Mouse (Mus musculus): ENCODE data around the gene Slc22a21.
"Not testable (repeated sequence)": the region's sequence is repeated elsewhere in the genome, so short reads cannot be mapped to it uniquely, and the experiment has no call there.

The Slc22a21 gene

DNA sequence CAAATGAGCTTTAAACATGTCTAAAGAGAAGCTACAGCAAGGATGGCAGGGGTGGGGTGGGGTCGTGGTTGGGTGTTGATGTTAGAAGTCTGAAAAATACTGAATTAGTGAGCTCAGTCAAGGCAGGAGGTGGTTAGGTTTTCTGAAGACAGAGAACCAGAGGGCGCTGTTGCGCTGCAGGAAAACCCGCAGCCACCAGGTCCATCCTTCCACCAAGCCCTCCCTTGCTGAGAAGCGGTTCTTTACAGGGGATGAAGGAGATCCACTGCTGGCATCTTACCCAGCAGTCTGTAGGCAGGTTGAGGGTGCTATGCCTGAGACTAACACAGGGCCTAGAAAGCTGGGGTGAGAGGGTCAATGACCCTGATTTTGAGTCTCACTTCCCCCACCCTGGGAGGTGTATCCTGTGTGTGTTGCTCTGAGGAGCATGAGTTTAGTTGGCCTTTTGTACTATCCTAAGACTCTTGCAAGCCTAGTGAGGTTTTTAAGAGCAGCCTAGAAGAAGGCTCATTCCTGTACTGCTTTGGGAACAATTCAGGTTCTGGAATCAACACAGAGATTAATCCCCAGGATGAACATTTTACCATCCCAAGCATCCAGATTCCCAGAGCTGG, 22.1 kb upstream of the Slc22a21 start:
- peak; percentile 77 for DNase-seq (ENCODE audit: low spot score)

GRCm38 (mm10) chr11:53997661-53998060, 17.5 kb upstream of the Slc22a21 start:
- no peak for DNase-seq (ENCODE audit: low spot score)

DNA sequence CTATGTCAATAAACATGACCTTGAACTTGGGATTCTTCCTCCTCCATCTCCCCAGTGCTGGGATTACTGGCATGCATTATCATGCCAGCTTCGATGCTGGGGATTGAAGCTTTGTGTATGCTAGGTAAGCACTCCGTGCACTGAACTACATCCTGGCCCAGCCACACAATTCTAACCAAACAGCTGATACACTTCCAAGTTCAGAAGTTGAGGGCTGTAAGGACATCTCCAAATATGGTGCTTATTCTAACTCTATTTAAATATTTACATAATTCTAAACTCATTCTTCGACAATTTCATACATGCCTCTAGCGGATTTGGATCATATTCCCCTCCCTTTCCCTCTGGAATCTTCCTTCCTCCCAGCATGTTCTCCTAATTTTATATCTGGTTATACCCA, 12.1 kb upstream of the Slc22a21 start:
- DNase-seq (ENCODE audit: low spot score), result no peak

GRCm38 (mm10) chr11:53989232-53989631, 9.1 kb upstream of the Slc22a21 start:
- no peak for DNase-seq (ENCODE audit: low spot score)

DNA sequence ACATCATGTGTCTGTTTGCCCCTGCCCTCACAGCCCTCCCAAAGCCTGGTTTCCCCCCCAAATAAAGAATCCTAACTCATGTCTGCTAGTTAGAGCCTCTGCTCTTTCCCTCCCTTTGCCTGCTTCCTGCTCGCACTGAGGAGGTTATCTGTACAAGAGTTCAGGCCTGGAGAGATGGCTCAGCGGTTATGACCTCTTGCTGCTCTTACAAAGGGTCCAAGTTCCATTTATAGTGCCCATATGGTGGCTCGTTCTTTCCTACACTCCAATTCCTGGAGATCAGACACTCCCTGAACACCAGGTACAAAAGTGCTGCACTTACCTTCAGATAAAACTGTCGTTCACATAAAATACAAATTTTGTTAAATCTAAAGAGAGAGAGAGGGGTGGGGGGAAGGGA, 7.9 kb upstream of the Slc22a21 start:
- DNase-seq (ENCODE audit: low spot score), result no peak

GRCm38 (mm10) chr11:53981396-53981795, 1.3 kb upstream of the Slc22a21 start:
- DNase-seq (ENCODE audit: low spot score), result no peak

DNA sequence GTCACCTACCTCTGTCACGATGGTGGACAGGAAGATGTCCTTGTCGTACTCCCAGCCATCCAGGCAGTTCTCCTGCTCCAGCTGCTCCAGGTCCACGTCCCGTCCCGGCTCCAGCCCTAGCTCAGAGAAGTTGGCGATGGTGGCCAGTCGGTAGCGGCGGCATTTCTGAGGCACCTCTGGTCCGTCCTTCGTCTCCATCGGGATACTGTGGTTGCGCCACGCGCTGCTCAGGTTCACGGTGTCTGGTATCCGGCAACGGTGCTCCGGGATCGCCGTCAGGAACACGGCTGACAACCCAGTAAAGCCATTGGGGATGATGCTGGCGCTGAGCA, 710 bp downstream of the Slc22a21 start:
- DNase-seq (ENCODE audit: low spot score), result not testable (repeated sequence)

DNA sequence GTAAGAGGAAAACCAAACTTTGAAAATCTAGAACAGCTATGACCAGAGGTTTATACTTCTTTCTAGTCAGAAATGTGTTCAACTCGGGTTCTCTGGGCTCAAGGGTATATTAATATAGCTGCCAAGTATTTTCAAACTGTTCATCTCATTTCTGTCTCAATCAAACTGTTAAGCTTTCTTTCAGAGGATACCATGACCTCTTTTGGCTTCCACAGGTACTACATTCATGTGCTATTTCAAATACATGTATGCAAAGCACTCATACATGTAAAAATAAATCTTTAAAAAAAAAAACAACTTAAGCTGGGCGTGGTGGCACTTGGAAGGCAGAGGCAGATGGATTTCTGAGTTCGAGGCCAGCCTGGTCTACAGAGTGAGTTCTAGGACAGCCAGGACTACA, 2.5 kb downstream of the Slc22a21 start:
- no peak for DNase-seq (ENCODE audit: low spot score)

DNA sequence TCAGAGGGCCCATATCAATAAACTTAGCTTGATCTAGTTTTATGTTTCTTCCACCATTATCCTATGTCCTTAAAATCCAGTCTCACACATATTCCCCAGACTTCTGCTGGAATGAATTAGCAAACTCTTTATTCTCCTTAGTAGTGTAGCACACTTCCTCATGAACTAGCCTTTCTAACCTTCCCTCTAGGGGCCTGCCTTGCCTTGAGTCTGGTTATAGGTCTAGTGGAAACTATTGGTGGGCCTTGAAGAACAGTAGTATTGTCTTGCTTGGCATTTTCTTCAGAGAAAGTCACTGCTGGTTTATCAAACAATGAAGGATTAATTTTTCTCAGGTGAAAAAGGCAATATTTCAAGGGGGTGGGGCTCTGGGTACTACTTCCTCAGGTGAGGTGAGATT, 4.6 kb downstream of the Slc22a21 start:
- no peak for DNase-seq (ENCODE audit: low spot score)

GRCm38 (mm10) chr11:53958984-53959383, 21.1 kb downstream of the Slc22a21 start:
- peak; percentile 13 for DNase-seq (ENCODE audit: low spot score)

DNA sequence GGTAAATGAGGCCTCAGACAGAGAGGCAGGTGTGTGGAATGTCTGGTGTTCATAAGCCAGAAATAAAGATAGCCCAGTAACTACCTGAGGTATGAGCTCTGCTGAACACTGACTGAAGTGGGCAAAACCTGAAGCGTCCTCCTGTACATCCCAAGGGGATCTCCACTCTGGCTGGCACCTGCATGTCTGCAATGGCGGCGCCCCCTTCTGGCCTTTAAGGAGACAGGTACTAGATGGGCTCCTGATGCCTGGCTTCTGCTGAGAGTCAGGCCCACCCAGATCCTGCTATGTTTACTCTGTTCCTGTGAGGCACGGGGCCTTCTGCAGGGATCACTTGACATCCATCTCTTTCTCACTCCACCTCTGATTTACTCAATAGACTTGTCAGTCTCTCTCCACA, 22.0 kb downstream of the Slc22a21 start:
- peak; percentile 6 for DNase-seq (ENCODE audit: low spot score)

GRCm38 (mm10) chr11:53956636-53957035, 23.5 kb downstream of the Slc22a21 start:
- DNase-seq (ENCODE audit: low spot score), result no peak

DNA sequence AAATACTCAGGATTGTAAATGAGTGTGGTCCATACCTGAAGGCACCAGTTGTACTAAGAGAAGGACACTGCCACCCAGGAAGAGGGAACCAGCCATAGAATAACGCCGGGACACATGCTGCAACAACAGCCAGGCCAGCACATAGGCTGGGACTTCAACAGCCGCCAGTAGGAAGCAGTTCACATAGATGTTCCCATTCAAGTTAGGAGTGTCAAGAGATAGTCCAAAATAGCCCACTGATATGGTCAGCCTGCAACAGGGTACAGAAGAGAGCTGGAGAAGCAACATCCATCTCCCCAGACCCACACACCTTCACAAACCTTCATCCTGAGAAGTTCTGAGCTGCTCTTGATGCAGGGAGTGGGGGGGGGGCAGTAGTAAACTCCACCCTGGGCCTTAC, 25.5 kb downstream of the Slc22a21 start:
- no peak for DNase-seq (ENCODE audit: low spot score)

GRCm38 (mm10) chr11:53950133-53950532, 30.0 kb downstream of the Slc22a21 start:
- not testable (repeated sequence) for DNase-seq (ENCODE audit: low spot score)

- not testable (repeated sequence) for DNase-seq (ENCODE audit: low spot score)
Measured at GRCm38 (mm10) chr11:53931944-53932318, 48.2 kb downstream of the Slc22a21 start.

DNA sequence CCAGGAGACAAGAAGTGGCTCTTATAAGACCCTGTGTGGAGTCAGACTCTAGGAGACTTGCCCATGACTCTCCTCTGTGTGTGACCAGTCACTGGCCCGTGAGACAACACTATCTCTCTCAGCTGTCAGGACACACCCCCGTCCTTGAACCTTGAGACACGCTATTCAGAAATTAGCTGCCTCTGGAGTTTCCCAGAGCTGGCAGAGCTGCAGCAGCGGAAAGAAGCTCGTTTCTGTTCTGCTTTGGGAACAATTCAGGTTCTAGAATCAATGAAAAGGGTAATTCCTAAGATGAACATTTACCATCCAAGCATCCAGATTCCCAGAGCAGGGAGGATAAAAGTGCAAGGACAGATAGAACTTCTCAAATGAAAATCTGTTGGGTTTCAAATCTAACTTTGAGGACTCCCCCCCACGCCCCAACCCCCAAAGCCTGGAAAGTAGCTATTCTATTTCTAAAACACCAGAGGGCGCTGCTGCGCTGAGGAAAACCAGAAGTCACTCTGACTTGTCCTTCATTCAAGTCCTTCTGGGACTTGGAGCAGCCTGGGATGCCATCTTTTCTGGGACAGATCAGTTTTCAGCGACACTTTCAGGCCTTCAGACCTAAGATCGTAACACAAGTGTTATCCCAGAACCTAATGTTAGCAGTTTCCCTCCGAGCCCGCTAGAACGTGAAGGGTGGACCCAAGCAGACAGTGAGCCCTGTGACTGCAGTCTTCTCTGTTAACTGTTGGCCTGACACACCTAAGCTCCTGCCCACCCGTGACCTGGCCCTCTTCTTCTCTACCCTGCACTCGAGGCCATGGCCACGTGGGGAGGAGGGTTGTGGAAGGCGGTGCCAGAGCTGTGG, 48.8 kb downstream of the Slc22a21 start:
- DNase-seq (ENCODE audit: low spot score), result peak; percentile 52

DNA sequence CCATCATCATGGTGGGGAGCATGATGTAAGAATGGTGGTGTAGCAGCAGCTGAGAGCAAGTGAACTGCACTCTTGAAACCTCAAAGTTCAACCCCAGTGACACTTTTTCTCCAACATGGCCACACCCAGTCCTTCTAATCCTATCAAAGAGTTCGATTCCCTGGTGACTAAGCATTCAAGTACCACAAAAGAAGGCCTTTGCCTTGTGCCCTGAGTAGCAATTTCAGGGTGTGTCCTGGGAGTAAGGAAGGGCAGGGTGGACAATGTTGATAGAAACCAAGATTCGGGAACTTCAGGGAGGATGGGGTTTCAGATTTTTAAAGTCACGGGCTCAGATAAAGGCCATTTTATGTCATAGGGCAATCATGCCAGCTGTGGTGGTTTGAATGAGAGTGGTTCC, 50.4 kb downstream of the Slc22a21 start:
- no peak for DNase-seq (ENCODE audit: low spot score)

- no peak for DNase-seq (ENCODE audit: low spot score)
Measured at GRCm38 (mm10) chr11:53928585-53928984, 51.5 kb downstream of the Slc22a21 start.

- DNase-seq (ENCODE audit: low spot score), result no peak
Measured at GRCm38 (mm10) chr11:53926303-53926702, 53.8 kb downstream of the Slc22a21 start.

DNA sequence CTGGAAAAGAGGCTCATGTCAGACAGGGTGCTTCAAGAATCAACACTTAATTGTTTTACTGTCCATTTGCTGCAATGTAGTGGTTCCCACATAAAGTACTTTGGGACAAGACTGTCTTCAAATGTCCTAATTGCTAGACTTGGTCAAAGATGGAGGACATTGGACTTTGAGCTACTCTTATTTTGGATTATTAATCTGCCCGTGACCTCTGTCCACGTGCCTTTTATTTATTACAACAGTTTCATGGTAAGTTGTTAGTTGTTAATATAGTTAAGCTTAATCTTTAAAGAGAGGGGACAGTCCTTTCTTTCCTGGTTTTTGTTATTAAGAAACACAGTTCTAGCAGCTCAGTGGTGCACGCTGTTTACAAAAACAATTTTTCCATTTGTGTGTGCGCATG, 61.3 kb downstream of the Slc22a21 start:
- DNase-seq (ENCODE audit: low spot score), result no peak

- DNase-seq (ENCODE audit: low spot score), result no peak
Measured at GRCm38 (mm10) chr11:53911011-53911410, 69.1 kb downstream of the Slc22a21 start.

DNA sequence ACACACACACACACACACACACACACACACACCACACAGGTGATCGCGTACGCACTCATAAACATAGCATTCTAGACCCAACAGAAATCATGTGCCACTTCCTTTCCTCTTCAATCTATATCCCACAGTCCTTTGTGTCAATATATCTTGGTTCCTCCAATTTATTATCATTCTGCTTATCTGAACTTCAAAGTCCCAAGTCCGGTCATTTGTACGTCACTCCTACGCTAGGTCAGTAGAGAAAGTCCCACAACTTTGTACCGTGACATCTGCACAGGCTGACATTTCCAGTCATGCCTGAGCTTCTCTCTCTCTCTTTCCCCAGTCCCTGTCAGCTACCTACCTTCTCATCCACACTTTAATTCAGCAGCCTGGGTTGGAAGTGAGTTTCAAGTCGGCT, 71.4 kb downstream of the Slc22a21 start:
- no peak for DNase-seq (ENCODE audit: low spot score)

GRCm38 (mm10) chr11:53904534-53904925, 75.6 kb downstream of the Slc22a21 start:
- DNase-seq (ENCODE audit: low spot score), result no peak
